Comparison of ENCODE assay signal across 8 mouse cellular contexts in the genomic region with DNA sequence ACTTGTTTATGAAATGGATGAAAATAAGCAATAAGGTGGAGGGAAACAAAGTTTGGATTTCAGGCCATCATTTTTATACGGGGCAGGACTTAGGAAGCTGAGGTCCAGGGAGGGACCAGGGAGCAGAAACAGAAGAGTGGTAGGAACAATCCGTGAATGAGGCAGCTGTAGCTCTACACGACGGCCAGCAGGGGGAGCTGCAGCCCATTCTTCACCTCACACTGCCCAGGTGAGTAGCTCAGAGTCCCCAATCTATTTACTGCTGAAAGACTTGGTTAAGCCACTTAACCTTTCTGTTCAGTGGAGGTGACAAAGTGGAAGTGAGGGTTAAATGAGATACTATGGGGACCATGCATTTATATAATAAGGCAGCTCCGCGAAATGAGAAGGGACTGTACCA.
DNase-seq lines count a peak whose midpoint lies in the region; ATAC-seq and TF ChIP-seq lines count a peak whose summit lies in the region.

No protein-coding gene starts in this region.

- no peak overlapping the region for H3K4me2 ChIP-seq in kidney, postnatal 0 days (ENCODE audit: low read length)
- H3K4me2 ChIP-seq in liver, postnatal 0 days (ENCODE audit: low read depth, low read length): no peak overlapping the region

- 34% methylated on average over 6 of the region's 6 CpGs for WGBS in kidney, postnatal 0 days
- 30% methylated on average over 6 of the region's 6 CpGs for WGBS in liver, postnatal 0 days (ENCODE audit: insufficient replicate concordance)

- no peak overlapping the region for H3K4me3 ChIP-seq in kidney, postnatal 0 days (replicated peaks; ENCODE audit: low read depth, low read length)
- H3K4me3 ChIP-seq in liver, postnatal 0 days (ENCODE audit: low read depth, low read length): no peak overlapping the region

- no peaks in the 10 kb centered on the region for H3K27me3 ChIP-seq in kidney, postnatal 0 days (ENCODE audit: insufficient read depth, low read length)
- H3K27me3 ChIP-seq in liver, postnatal 0 days (ENCODE audit: insufficient read depth, low read length): no peaks in the 10 kb centered on the region

- H3K36me3 ChIP-seq in kidney, postnatal 0 days (ENCODE audit: insufficient read depth, low read length): no peaks in the 10 kb centered on the region
- no peaks in the 10 kb centered on the region for H3K36me3 ChIP-seq in liver, postnatal 0 days (replicated peaks; ENCODE audit: insufficient read depth, low read length)

- no peaks in the 10 kb centered on the region for H3K9me3 ChIP-seq in kidney, postnatal 0 days (replicated peaks; ENCODE audit: low read length)
- no peaks in the 10 kb centered on the region for H3K9me3 ChIP-seq in liver, postnatal 0 days (ENCODE audit: low read length)

- no peak for TF ChIP-seq EP300 in liver, postnatal 0 days (IDR thresholded peaks at IDR 0.05; ENCODE audit: low read depth)

- peak; percentile 72 for ATAC-seq in CD4-positive, CD25-positive, alpha-beta regulatory T cell, adult 4 months
- ATAC-seq in kidney, postnatal 0 days (replicated peaks; ENCODE audit: low FRiP score, low read depth): no peak; the same call in 1 of the 2 replicates
- peak; percentile 56 for ATAC-seq in liver, postnatal 0 days

- TF ChIP-seq CTCF in kidney, postnatal 0 days (IDR thresholded peaks at IDR 0.05; ENCODE audit: low read depth): peak; percentile 90
- peak; percentile 90 for TF ChIP-seq CTCF in liver, postnatal 0 days (IDR thresholded peaks at IDR 0.05; ENCODE audit: low read depth)

- DNase-seq in adrenal gland, adult 18-20 months (ENCODE audit: low spot score in 2 of 2): peak; percentile 75 to 83
- peak; percentile 78 for DNase-seq in embryo, embryonic 10 days (ENCODE audit: low spot score)
- peak; percentile 48 for DNase-seq in heart, adult 8-10 months (ENCODE audit: low spot score)
- peak; percentile 83 for DNase-seq in kidney, postnatal 0 days (ENCODE audit: low spot score)
- DNase-seq in liver, postnatal 0 days: peak; percentile 84
- DNase-seq in retina, adult 2 months (ENCODE audit: low read depth, low spot score): peak; percentile 55
- peak; percentile 42 for DNase-seq in thymus, postnatal 25 days

- H3K4me1 ChIP-seq in kidney, postnatal 0 days (replicated peaks; ENCODE audit: insufficient read depth, low read length): no peaks in the 10 kb centered on the region
- H3K4me1 ChIP-seq in liver, postnatal 0 days (ENCODE audit: insufficient read depth): peaks cover 5% of the 10 kb centered on the region

- H3K9ac ChIP-seq in kidney, postnatal 0 days (ENCODE audit: low read depth, low read length): no peak overlapping the region
- H3K9ac ChIP-seq in liver, postnatal 0 days (replicated peaks): no peak overlapping the region

- no peak overlapping the region for H3K27ac ChIP-seq in kidney, postnatal 0 days
- H3K27ac ChIP-seq in liver, postnatal 0 days (ENCODE audit: low read depth): no peak overlapping the region
